Mouse (Mus musculus) brain, embryonic 14.5 days (tissue): ENCODE measurements around the gene Nudt1.

Source experiments
- CTCF ChIP-seq: fragments of 200-500 bp; IDR thresholded peaks from 2 replicates; pipeline ENCODE4 v1.5.1; 2012; ENCODE audit warnings: inconsistent platforms, mild to moderate bottlenecking, moderate library complexity, borderline replicate concordance; ENCODE audit not compliant: insufficient read depth, insufficient read length; ENCODE audit errors: extremely low read depth
- POLR2A ChIP-seq: fragments of 200-500 bp; IDR thresholded peaks from 2 replicates; pipeline ENCODE4 v1.6.1; 2012; ENCODE audit warnings: mild to moderate bottlenecking, inconsistent platforms, borderline replicate concordance; ENCODE audit not compliant: poor library complexity, insufficient read depth, insufficient read length, severe bottlenecking; ENCODE audit errors: extremely low read depth

DNA sequence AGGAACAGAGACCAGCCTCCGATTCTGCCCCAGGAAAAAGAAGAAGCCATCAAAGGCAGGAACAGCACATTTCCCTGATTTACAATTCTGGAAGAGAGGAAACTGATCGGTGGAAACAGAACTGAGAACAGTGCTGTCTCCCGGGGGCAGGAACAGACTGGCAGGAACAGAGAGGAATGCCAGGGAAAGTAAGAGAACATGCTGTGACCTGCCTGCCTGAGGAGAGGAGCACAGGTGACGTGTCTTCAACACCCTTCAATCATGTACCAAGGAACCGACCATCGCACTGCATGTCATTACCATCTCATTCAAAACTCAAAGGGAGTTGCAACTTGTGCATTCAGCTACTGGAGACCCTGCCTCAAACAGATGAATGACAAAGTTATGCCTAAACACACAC, 44.7 kb upstream of the Nudt1 start:
- TF ChIP-seq CTCF (no peak), POLR2A (no peak)
